Mouse (Mus musculus) megakaryocyte, adult 5-6 weeks (primary cell): Measurements from ENCODE around the gene Dmrtb1. TPM values are rescaled to one million over a fixed set of nuclear protein-coding genes. Genes with fewer than 3 reads are reported as not detected.
A peak's percentile ranks its signal among the peaks of the same experiment; 100 is the strongest.

Experiments used
- ATAC-seq: 2 replicates; pipeline ENCODE4 v1.8.0; 2016; ENCODE audit warnings: mild to moderate bottlenecking, inconsistent platforms; ENCODE audit not compliant: poor library complexity, severe bottlenecking
- total RNA-seq, 2 experiments: library from RNA; stranded (forward) in 1 of 2; stranded (reverse) in 1 of 2; fragments of 153-499, 151-499 nt in 1 of 2; fragments of 221-1000, 200-1000 nt in 1 of 2; gene quantifications; 2 replicates each; pipeline versions ENCODE4 v1.2.3 to v1.2.4; 2015 to 2017

Gene Dmrtb1
- total RNA-seq (2015) (0.39 TPM in 1 of 2 replicates, not detected in the other), total RNA-seq (2017) (not detected in 2 replicates)

- no peak for ATAC-seq
Measured at GRCm38 (mm10) chr4:107684130-107684529, at the start of gene Dmrtb1. TSS of gene Dmrtb1 (minus strand) at chr4:107684230.

- no peak for ATAC-seq
Measured at GRCm38 (mm10) chr4:107733603-107734002, 49.6 kb upstream of the Dmrtb1 start.

GRCm38 (mm10) chr4:107732624-107733023 is 48.6 kb upstream of the Dmrtb1 start:
- no peak for ATAC-seq

- no peak for ATAC-seq
Measured at GRCm38 (mm10) chr4:107732182-107732581, 48.2 kb upstream of the Dmrtb1 start.

GRCm38 (mm10) chr4:107731088-107731465 is 47.0 kb upstream of the Dmrtb1 start:
- ATAC-seq = no peak

GRCm38 (mm10) chr4:107730391-107731087 is 46.5 kb upstream of the Dmrtb1 start:
- no peak for ATAC-seq

- ATAC-seq = peak; percentile 23
Measured at GRCm38 (mm10) chr4:107725432-107725831, 41.4 kb upstream of the Dmrtb1 start.

GRCm38 (mm10) chr4:107720043-107720830 is 36.2 kb upstream of the Dmrtb1 start:
- ATAC-seq = peak; percentile 51

- peak; percentile 49 for ATAC-seq
Measured at GRCm38 (mm10) chr4:107719161-107719560, 35.1 kb upstream of the Dmrtb1 start.

- ATAC-seq = peak; percentile 4; the same call in 1 of the 2 replicates
Measured at GRCm38 (mm10) chr4:107718720-107719119, 34.7 kb upstream of the Dmrtb1 start.

- no peak for ATAC-seq
Measured at GRCm38 (mm10) chr4:107717718-107718313, 33.8 kb upstream of the Dmrtb1 start.

GRCm38 (mm10) chr4:107716754-107717299 is 32.8 kb upstream of the Dmrtb1 start:
- no peak for ATAC-seq

- no peak for ATAC-seq
Measured at GRCm38 (mm10) chr4:107706884-107707283, 22.9 kb upstream of the Dmrtb1 start.

- ATAC-seq = no peak
Measured at GRCm38 (mm10) chr4:107704185-107704584, 20.2 kb upstream of the Dmrtb1 start.

GRCm38 (mm10) chr4:107701679-107702078 is 17.6 kb upstream of the Dmrtb1 start:
- ATAC-seq = no peak

- ATAC-seq = peak; percentile 66; the same call in 1 of the 2 replicates
Measured at GRCm38 (mm10) chr4:107701116-107701515, 17.1 kb upstream of the Dmrtb1 start.

- no peak for ATAC-seq
Measured at GRCm38 (mm10) chr4:107699271-107699670, 15.2 kb upstream of the Dmrtb1 start.

- no peak for ATAC-seq
Measured at GRCm38 (mm10) chr4:107693816-107694215, 9.8 kb upstream of the Dmrtb1 start.

GRCm38 (mm10) chr4:107688213-107688612 is 4.2 kb upstream of the Dmrtb1 start:
- no peak for ATAC-seq

GRCm38 (mm10) chr4:107687127-107687526 is 3.1 kb upstream of the Dmrtb1 start:
- ATAC-seq = no peak

- no peak for ATAC-seq
Measured at GRCm38 (mm10) chr4:107683006-107683756, 849 bp downstream of the Dmrtb1 start.
